In the genomic region with DNA sequence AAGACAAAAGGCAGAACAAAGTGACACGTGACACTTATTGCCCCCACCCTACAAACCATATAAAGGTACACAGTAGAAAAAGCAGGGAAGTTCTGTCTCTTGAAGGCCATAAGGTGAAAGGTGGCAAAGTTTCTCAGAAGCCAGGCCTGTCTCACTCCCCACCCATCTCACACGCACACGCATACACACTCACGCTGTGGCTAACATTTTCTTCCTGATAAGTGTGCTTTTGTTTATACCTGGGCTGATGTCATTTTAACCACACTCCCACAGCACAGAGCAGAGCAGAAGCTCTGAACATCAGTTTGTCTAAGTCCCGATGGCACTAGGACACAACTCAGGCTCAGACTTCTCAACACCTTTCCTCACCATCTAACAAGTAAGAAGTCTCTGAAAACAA, we compare ENCODE assay signal across 13 mouse cellular contexts.
"Had no signal": no experiment of that assay in that cellular context is flagged by ENCODE, and none has a peak within 500 bp of the region (broad histone marks: within the 10 kb centered on the region; RNA-seq: fewer than 3 reads in every experiment).

No protein-coding gene starts in this region.

- ATAC-seq: lung, postnatal 0 days; midbrain, embryonic 15.5 days had no signal

- H3K4me2 ChIP-seq: limb, embryonic 15.5 days; midbrain, embryonic 11.5 days; midbrain, embryonic 15.5 days; neural tube, embryonic 12.5 days had no signal

- H3K27me3 ChIP-seq: limb, embryonic 15.5 days; midbrain, embryonic 15.5 days; neural tube, embryonic 12.5 days had no signal

- DNase-seq: kidney, adult 18-20 months; kidney, postnatal 10 days; kidney, postnatal 4 days; lung, adult 2 months; lung, postnatal 36 days; thymus, adult 2 months; thymus, postnatal 36 days had no signal

- H3K4me3 ChIP-seq: left cerebral cortex, adult 2 months; limb, embryonic 15.5 days; midbrain, embryonic 15.5 days; neural tube, embryonic 12.5 days had no signal

- H3K9me3 ChIP-seq: limb, embryonic 15.5 days; midbrain, embryonic 15.5 days; neural tube, embryonic 12.5 days had no signal

- H3K27ac ChIP-seq: left cerebral cortex, adult 2 months; limb, embryonic 15.5 days; midbrain, embryonic 15.5 days; neural tube, embryonic 12.5 days had no signal

- H3K9ac ChIP-seq: limb, embryonic 15.5 days; midbrain, embryonic 15.5 days; neural tube, embryonic 12.5 days had no signal

- H3K36me3 ChIP-seq: limb, embryonic 15.5 days; midbrain, embryonic 15.5 days had no signal
